Mouse (Mus musculus): ENCODE results near the gene Pip4k2b. TPM values are rescaled to one million over a fixed set of nuclear protein-coding genes. Genes with fewer than 3 reads are reported as not detected.

Pip4k2b gene
- total and polyA plus RNA-seq, 2 experiments from 2014 or later: 5.2 to 166 TPM

GRCm38 (mm10) chr11:97694435-97694834 lies 50.1 kb downstream of the Pip4k2b start:
- ATAC-seq (ENCODE audit: low FRiP score): no peak
- no peak for DNase-seq (ENCODE audit: low spot score)
- no peak overlapping the region for H3K4me3 ChIP-seq (ENCODE audit: low read depth, low read length)
- no peak for TF ChIP-seq CTCF (IDR thresholded peaks at IDR 0.05)
- no peak overlapping the region for H3K9ac ChIP-seq (replicated peaks; ENCODE audit: low read length, poor library complexity, severe bottlenecking)
- peak overlapping the region; percentile 49 for H3K4me2 ChIP-seq (ENCODE audit: low read depth, low read length, poor library complexity, severe bottlenecking)
- H3K27ac ChIP-seq (ENCODE audit: low read depth, low read length): no peak overlapping the region
- 79% methylated on average over 4 of the region's 4 CpGs for WGBS
- H3K36me3 ChIP-seq (ENCODE audit: insufficient read depth, low read length): peaks cover 29% of the 10 kb centered on the region
- H3K9me3 ChIP-seq (ENCODE audit: low read length): no peaks in the 10 kb centered on the region
- peaks cover 25% of the 10 kb centered on the region for H3K4me1 ChIP-seq (ENCODE audit: insufficient read depth, low read length)
- no peaks in the 10 kb centered on the region for H3K27me3 ChIP-seq (ENCODE audit: insufficient read depth, low read length)

GRCm38 (mm10) chr11:97689861-97690260 lies 54.6 kb downstream of the Pip4k2b start:
- 26% methylated on average over 10 of the region's 10 CpGs for WGBS
- Histone ChIP-seq H3K4me3 (ENCODE audit: low read depth, low read length) (no peak overlapping the region), H3K4me2 (ENCODE audit: low read depth, low read length, poor library complexity, severe bottlenecking) (no peak overlapping the region), H3K27me3 (ENCODE audit: insufficient read depth, low read length) (no peaks in the 10 kb centered on the region), H3K36me3 (ENCODE audit: insufficient read depth, low read length) (peaks cover 33% of the 10 kb centered on the region), H3K27ac (ENCODE audit: low read depth, low read length) (no peak overlapping the region), H3K9me3 (ENCODE audit: low read length) (no peaks in the 10 kb centered on the region), H3K9ac (replicated peaks; ENCODE audit: low read length, poor library complexity, severe bottlenecking) (no peak overlapping the region), H3K4me1 (ENCODE audit: insufficient read depth, low read length) (peaks cover 5% of the 10 kb centered on the region)
- ATAC-seq (ENCODE audit: low FRiP score) (no peak), DNase-seq (ENCODE audit: low spot score) (peak; percentile 76)
- peak; percentile 93 for TF ChIP-seq CTCF (IDR thresholded peaks at IDR 0.05)

- 92% methylated on average over 3 of the region's 3 CpGs for WGBS
- no peak for ATAC-seq (ENCODE audit: low FRiP score)
Observed at GRCm38 (mm10) chr11:97687061-97687460, 57.4 kb downstream of the Pip4k2b start.

GRCm38 (mm10) chr11:97686322-97686908 lies 58.1 kb downstream of the Pip4k2b start:
- TF ChIP-seq CTCF (IDR thresholded peaks at IDR 0.05): no peak
- WGBS: 71% methylated on average over 11 of the region's 11 CpGs
- H3K9me3 ChIP-seq (ENCODE audit: low read length): no peaks in the 10 kb centered on the region
- H3K4me2 ChIP-seq (ENCODE audit: low read depth, low read length, poor library complexity, severe bottlenecking): peak overlapping the region; percentile 91
- H3K9ac ChIP-seq (replicated peaks; ENCODE audit: low read length, poor library complexity, severe bottlenecking): no peak overlapping the region
- ATAC-seq (ENCODE audit: low FRiP score) (no peak), DNase-seq (ENCODE audit: low spot score) (no peak)
- H3K4me1 ChIP-seq (ENCODE audit: insufficient read depth, low read length): no peaks in the 10 kb centered on the region
- peak overlapping the region; percentile 38 for H3K4me3 ChIP-seq (ENCODE audit: low read depth, low read length)
- no peak overlapping the region for H3K27ac ChIP-seq (ENCODE audit: low read depth, low read length)
- no peaks in the 10 kb centered on the region for H3K27me3 ChIP-seq (ENCODE audit: insufficient read depth, low read length)
- peaks cover 30% of the 10 kb centered on the region for H3K36me3 ChIP-seq (ENCODE audit: insufficient read depth, low read length)

More at GRCm38 (mm10) chr11:97687061-97687460, 57.4 kb downstream of the Pip4k2b start:
- no peaks in the 10 kb centered on the region for H3K9me3 ChIP-seq (ENCODE audit: low read length)
- no peaks in the 10 kb centered on the region for H3K4me1 ChIP-seq (ENCODE audit: insufficient read depth, low read length)
- H3K27me3 ChIP-seq (ENCODE audit: insufficient read depth, low read length): no peaks in the 10 kb centered on the region
- no peak overlapping the region for H3K9ac ChIP-seq (replicated peaks; ENCODE audit: low read length, poor library complexity, severe bottlenecking)
- no peak overlapping the region for H3K4me2 ChIP-seq (ENCODE audit: low read depth, low read length, poor library complexity, severe bottlenecking)
- no peak for TF ChIP-seq CTCF (IDR thresholded peaks at IDR 0.05)
- H3K4me3 ChIP-seq (ENCODE audit: low read depth, low read length): no peak overlapping the region
- H3K27ac ChIP-seq (ENCODE audit: low read depth, low read length): no peak overlapping the region
- H3K36me3 ChIP-seq (ENCODE audit: insufficient read depth, low read length): peaks cover 33% of the 10 kb centered on the region
- DNase-seq (ENCODE audit: low spot score): no peak

- H3K4me3 ChIP-seq (ENCODE audit: low read depth, low read length): peak within 1 kb of the TSS; percentile 38
Observed at GRCm38 (mm10) chr11:97685613-97686321, 58.7 kb downstream of the Pip4k2b start, which contains the start of gene Cisd3. Gene Cisd3 (plus strand): TSS chr11:97685826.

GRCm38 (mm10) chr11:97684766-97685165 lies 59.7 kb downstream of the Pip4k2b start:
- Histone ChIP-seq H3K4me2 (ENCODE audit: low read depth, low read length, poor library complexity, severe bottlenecking) (no peak overlapping the region), H3K27ac (ENCODE audit: low read depth, low read length) (peak overlapping the region; percentile 57; the same call in 1 of the 2 replicates)
- ATAC-seq (ENCODE audit: low FRiP score): no peak

More at GRCm38 (mm10) chr11:97685613-97686321, 58.7 kb downstream of the Pip4k2b start, which contains the start of gene Cisd3:
- Histone ChIP-seq H3K4me1 (ENCODE audit: insufficient read depth, low read length) (no peaks in the 10 kb centered on the region), H3K27ac (ENCODE audit: low read depth, low read length) (peak within 1 kb of the TSS; percentile 57), H3K36me3 (ENCODE audit: insufficient read depth, low read length) (peaks cover 27% of the 10 kb centered on the region), H3K4me2 (ENCODE audit: low read depth, low read length, poor library complexity, severe bottlenecking) (peak within 1 kb of the TSS; percentile 91), H3K9ac (replicated peaks; ENCODE audit: low read length, poor library complexity, severe bottlenecking) (peak within 1 kb of the TSS; percentile 44), H3K27me3 (ENCODE audit: insufficient read depth, low read length) (no peaks in the 10 kb centered on the region), H3K9me3 (ENCODE audit: low read length) (no peaks in the 10 kb centered on the region)
- DNase-seq (ENCODE audit: low spot score) (peak; percentile 66), ATAC-seq (ENCODE audit: low FRiP score) (peak; percentile 35; the same call in 1 of the 2 replicates)
- under 1% methylated on average over 40 of the region's 43 CpGs for WGBS
- TF ChIP-seq CTCF (IDR thresholded peaks at IDR 0.05): no peak

More at GRCm38 (mm10) chr11:97684766-97685165, 59.7 kb downstream of the Pip4k2b start:
- no peak overlapping the region for H3K9ac ChIP-seq (replicated peaks; ENCODE audit: low read length, poor library complexity, severe bottlenecking)
- DNase-seq (ENCODE audit: low spot score): no peak
- no peak for TF ChIP-seq CTCF (IDR thresholded peaks at IDR 0.05)
- no peaks in the 10 kb centered on the region for H3K4me1 ChIP-seq (ENCODE audit: insufficient read depth, low read length)
- WGBS: 47% methylated on average over 7 of the region's 7 CpGs
- no peaks in the 10 kb centered on the region for H3K27me3 ChIP-seq (ENCODE audit: insufficient read depth, low read length)
- no peak overlapping the region for H3K4me3 ChIP-seq (ENCODE audit: low read depth, low read length)
- H3K36me3 ChIP-seq (ENCODE audit: insufficient read depth, low read length): peaks cover 25% of the 10 kb centered on the region
- no peaks in the 10 kb centered on the region for H3K9me3 ChIP-seq (ENCODE audit: low read length)
